Mouse (Mus musculus) liver, embryonic 14.5 days (tissue): Measurements from ENCODE around the gene Sdccag8. TPM values are rescaled to one million over a fixed set of nuclear protein-coding genes. Genes with fewer than 3 reads are reported as not detected.

Source experiments
- ATAC-seq: fragments of 200-750 bp; cut with Nextera tagmentation; 2 replicates; pipeline ENCODE4 v1.8.0; 2017; ENCODE audit warnings: moderate number of reproducible peaks, mild to moderate bottlenecking, moderate library complexity; ENCODE audit not compliant: insufficient read depth
- DNase-seq, 3 experiments: peaks; one replicate each; pipeline ENCODE4 v3.0.0-alpha.2; 2012 to 2013; ENCODE audit warnings: low read depth in 3 of 3, low spot score in 3 of 3
- H3K27ac ChIP-seq: fragments of 300-500 bp; sonication (generic); 2 replicates; pipeline ENCODE4 v1.5.1; 2014; ENCODE audit warnings: moderate library complexity, mild to moderate bottlenecking, control low read depth, inconsistent platforms
- H3K27me3 ChIP-seq: fragments of 300-500 bp; sonication (generic); 2 replicates; pipeline ENCODE4 v1.6.1; 2014; ENCODE audit warnings: mild to moderate bottlenecking, low read length, moderate library complexity; ENCODE audit not compliant: control insufficient read depth, insufficient read depth
- H3K36me3 ChIP-seq: fragments of 300-500 bp; sonication (generic); replicated peaks from 2 replicates; pipeline ENCODE4 v1.6.1; 2014; ENCODE audit warnings: low read depth; ENCODE audit not compliant: control insufficient read depth, insufficient read depth
- H3K4me1 ChIP-seq, 2 experiments: fragments of 200-500 bp in 1 of 2; fragments of 300-500 bp in 1 of 2; sonication (generic) in 1 of 2; replicated peaks; 2 replicates each; pipeline ENCODE4 v1.6.1; 2012 to 2014; ENCODE audit warnings: antibody characterized with exemption in 1 of 2, inconsistent platforms in 1 of 2, low read length in 1 of 2; ENCODE audit not compliant: control insufficient read depth in 2 of 2, insufficient read depth in 2 of 2
- H3K4me2 ChIP-seq: fragments of 300-500 bp; sonication (generic); 2 replicates; pipeline ENCODE4 v1.6.1; 2014; ENCODE audit warnings: low read depth, mild to moderate bottlenecking, control low read depth, moderate library complexity
- H3K4me3 ChIP-seq, 2 experiments: fragments of 200-500 bp in 1 of 2; fragments of 300-500 bp in 1 of 2; sonication (generic) in 1 of 2; 2 replicates each; pipeline ENCODE4 v1.5.1; 2012 to 2014; ENCODE audit warnings: low read depth in 2 of 2, low read length in 2 of 2, mild to moderate bottlenecking in 2 of 2, control low read depth in 1 of 2, inconsistent platforms in 1 of 2, moderate library complexity in 1 of 2; ENCODE audit not compliant: insufficient read depth in 1 of 2
- H3K9ac ChIP-seq: fragments of 300-500 bp; sonication (generic); replicated peaks from 2 replicates; pipeline ENCODE4 v1.6.1; 2014; ENCODE audit warnings: mild to moderate bottlenecking, control low read depth, moderate library complexity
- H3K9me3 ChIP-seq: fragments of 300-500 bp; sonication (generic); 2 replicates; pipeline ENCODE4 v1.6.1; 2016; ENCODE audit warnings: low read length, mixed read lengths; ENCODE audit not compliant: control insufficient read depth
- CTCF ChIP-seq: IDR thresholded peaks from 2 replicates; pipeline ENCODE4 v1.5.1; 2016; ENCODE audit warnings: antibody characterized with exemption, low read depth, control low read depth
- EP300 ChIP-seq: IDR thresholded peaks from 2 replicates; pipeline ENCODE4 v1.6.1; 2016; ENCODE audit warnings: antibody characterized with exemption, low read depth
- WGBS: fragments of 180-500 bp; shearing (Covaris S2); extraction: QIAGEN DNeasy Blood & Tissue Kit; methylation state at CpG from one replicate; pipeline ENCODE4 v1.1.7; 2014; ENCODE audit not compliant: insufficient replicate concordance; 5-methylcytosine and 5-hydroxymethylcytosine counted together
- polyA plus RNA-seq, 2 experiments: library from polyadenylated mRNA; depleted of rRNA in 1 of 2; stranded (reverse) in 1 of 2; unstranded in 1 of 2; fragments of >200 nt; fragmentation: Nextera tagmentation in 1 of 2; extraction: Ambion mirVana in 1 of 2; gene quantifications; 2 replicates each; pipeline versions ENCODE4 v1.2.1 to v1.2.3; 2012 to 2014

The Sdccag8 gene
- polyA plus RNA-seq, 2 experiments = 2.7 to 5.1 TPM

DNA sequence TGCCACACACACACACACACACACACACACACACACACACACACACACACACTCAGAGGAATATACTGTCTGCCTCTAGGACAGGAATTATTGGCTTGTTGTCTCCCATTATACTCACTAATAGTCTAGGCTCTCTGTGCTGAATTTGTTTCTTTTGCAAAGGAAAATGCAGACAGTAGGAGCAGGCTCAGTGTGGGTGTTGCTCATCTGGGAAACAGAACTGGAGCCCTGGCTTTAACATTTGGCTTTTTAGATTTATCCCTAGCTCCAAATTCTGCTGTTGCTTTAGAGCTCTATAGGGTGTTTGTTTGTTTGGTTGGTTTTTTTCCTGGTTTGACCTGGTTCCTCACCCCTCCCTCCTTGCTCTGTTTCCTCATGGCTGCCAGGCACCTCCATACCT lies 164.8 kb downstream of the Sdccag8 start:
- no peaks in the 10 kb centered on the region for H3K9me3 ChIP-seq
- no peak for DNase-seq
- no peak for TF ChIP-seq CTCF
- TF ChIP-seq EP300 = no peak

DNA sequence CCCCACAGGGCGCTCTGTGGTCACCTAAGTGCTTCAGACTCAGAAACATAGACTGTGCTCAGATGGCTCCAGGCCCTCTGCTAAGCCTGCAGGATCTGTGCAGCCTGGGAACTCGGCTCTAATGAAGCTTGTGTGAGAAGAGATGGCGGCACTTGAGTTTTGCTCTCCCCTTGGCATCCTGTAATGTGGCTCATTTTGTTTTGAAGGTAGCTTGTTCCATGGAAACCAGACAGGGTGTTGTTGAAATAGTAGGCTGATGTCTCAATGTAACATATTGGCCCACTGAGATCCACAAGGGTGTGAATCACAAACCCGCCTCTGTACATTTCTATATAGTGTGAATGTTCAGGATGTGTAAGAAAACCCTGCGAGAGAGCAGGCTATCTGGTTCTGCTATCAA lies 165.7 kb downstream of the Sdccag8 start:
- TF ChIP-seq EP300 (no peak), CTCF (no peak)
- no peaks in the 10 kb centered on the region for H3K9me3 ChIP-seq
- WGBS = 69% methylated on average over 5 of the region's 5 CpGs
- no peak overlapping the region for H3K4me3 ChIP-seq
- H3K36me3 ChIP-seq = no peaks in the 10 kb centered on the region
- 0 out of 4 replicates have a peak, but pooled peaks cover 0 to 2% of the 10 kb centered on the region in 2 experiments for H3K4me1 ChIP-seq
- H3K4me2 ChIP-seq = no peak overlapping the region
- H3K27me3 ChIP-seq = no peaks in the 10 kb centered on the region
- DNase-seq (no peak), ATAC-seq (no peak)
- no peak overlapping the region for H3K27ac ChIP-seq
- no peak overlapping the region for H3K9ac ChIP-seq

More for the DNA sequence above, 164.8 kb downstream of the Sdccag8 start:
- H3K36me3 ChIP-seq = no peaks in the 10 kb centered on the region
- H3K4me3 ChIP-seq = no peak overlapping the region
- no peak overlapping the region for H3K9ac ChIP-seq
- 0 out of 4 replicates have a peak, but pooled peaks cover 0 to 2% of the 10 kb centered on the region in 2 experiments for H3K4me1 ChIP-seq
- H3K27me3 ChIP-seq = no peaks in the 10 kb centered on the region
- H3K27ac ChIP-seq = no peak overlapping the region
- no peak for ATAC-seq
- no peak overlapping the region for H3K4me2 ChIP-seq

DNA sequence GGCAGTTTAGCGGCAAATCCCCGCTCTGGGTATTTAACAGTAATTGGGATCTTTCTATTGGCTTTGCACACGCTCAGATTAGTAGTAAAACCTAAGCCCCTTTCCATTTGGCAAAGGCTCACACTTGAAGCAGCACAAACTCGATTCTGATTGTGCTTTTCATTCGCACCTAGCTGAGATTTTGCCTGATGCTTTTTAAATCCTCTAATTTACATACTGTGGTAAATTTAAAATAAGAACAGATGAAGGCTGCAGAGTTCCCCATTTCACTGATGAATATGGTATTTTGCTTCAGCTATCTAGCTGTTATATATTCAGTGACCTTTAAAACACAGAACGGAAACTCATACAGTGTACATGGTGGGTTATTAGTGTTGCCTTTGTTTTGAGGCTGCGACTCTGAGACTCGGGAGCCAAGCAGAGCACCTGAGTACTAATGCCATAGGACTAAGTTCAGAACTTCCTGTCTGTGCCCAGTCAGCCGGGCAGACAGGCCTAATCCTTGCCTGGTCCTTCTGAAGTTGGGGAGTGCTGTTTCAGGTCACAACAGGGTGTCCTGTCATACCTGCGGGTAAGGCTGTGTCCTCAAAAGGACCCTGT lies 166.4 kb downstream of the Sdccag8 start:
- no peaks in the 10 kb centered on the region for H3K27me3 ChIP-seq
- 0 out of 4 replicates have a peak, but pooled peaks cover 0 to 2% of the 10 kb centered on the region in 2 experiments for H3K4me1 ChIP-seq
- no peaks in the 10 kb centered on the region for H3K9me3 ChIP-seq
- WGBS = 69% methylated on average over 10 of the region's 10 CpGs
- ATAC-seq = no peak
- H3K36me3 ChIP-seq = no peaks in the 10 kb centered on the region
- no peak overlapping the region for H3K4me2 ChIP-seq
- no peak overlapping the region for H3K9ac ChIP-seq
- DNase-seq = no peak
- H3K27ac ChIP-seq = no peak overlapping the region
- TF ChIP-seq CTCF (no peak), EP300 (no peak)
- no peak overlapping the region for H3K4me3 ChIP-seq

DNA sequence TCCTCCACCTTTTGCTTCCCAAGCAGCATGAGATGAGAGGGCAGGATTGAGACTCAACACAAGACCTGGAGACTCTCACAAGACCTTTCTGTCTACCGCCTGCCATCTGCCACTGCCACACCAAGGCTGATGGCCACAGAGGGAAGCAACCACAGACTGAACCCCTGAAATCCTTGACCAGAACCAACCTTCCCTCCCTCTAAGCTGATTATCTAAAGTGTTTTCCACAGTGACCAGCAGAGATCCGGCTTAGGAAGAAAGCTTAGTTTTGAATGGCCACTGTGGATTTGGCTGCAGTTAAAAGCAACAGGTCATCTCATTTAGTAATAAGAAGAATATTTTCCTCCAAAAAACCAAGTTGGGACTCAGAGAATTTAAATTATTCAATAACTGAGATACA lies 167.1 kb downstream of the Sdccag8 start:
- WGBS = 82% methylated on average over 2 of the region's 2 CpGs
- no peak for DNase-seq
- no peak for ATAC-seq
- Histone ChIP-seq H3K4me3 (no peak overlapping the region), H3K9ac (no peak overlapping the region), H3K9me3 (no peaks in the 10 kb centered on the region), H3K36me3 (no peaks in the 10 kb centered on the region), H3K27ac (no peak overlapping the region), H3K4me2 (no peak overlapping the region), H3K4me1 (0 out of 4 replicates have a peak, but pooled peaks cover 0 to 2% of the 10 kb centered on the region in 2 experiments), H3K27me3 (no peaks in the 10 kb centered on the region)
- TF ChIP-seq EP300 = no peak
- TF ChIP-seq CTCF = no peak

DNA sequence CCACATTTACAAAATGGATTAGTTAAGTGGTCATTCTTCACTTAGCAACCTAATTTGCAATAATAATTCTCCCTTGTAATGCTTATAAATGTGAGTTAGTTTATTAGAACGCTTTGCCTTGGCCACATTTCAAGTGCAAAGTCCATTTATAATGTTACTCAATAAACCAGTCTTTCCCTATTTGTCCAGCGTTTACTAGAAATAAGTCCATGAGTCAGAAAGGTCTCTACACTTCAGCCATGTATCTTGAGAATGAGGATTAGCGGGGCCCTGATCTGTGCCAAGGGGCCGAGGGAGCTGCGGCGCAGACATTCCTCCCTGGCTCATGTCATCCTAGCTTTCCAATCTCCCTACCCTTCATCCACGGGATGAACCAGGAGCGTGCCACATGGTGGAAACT lies 168.2 kb downstream of the Sdccag8 start:
- H3K4me3 ChIP-seq = no peak overlapping the region
- H3K36me3 ChIP-seq = no peaks in the 10 kb centered on the region
- TF ChIP-seq CTCF = no peak
- TF ChIP-seq EP300 = no peak
- H3K9me3 ChIP-seq = no peaks in the 10 kb centered on the region
- H3K9ac ChIP-seq = no peak overlapping the region
- WGBS = 78% methylated on average over 8 of the region's 8 CpGs
- ATAC-seq = no peak
- no peak overlapping the region for H3K27ac ChIP-seq
- H3K4me1 ChIP-seq = 0 out of 4 replicates have a peak, but pooled peaks cover 0 to 2% of the 10 kb centered on the region in 2 experiments
- DNase-seq = no peak
- H3K4me2 ChIP-seq = no peak overlapping the region
- no peaks in the 10 kb centered on the region for H3K27me3 ChIP-seq
